Mouse (Mus musculus): ENCODE results near the gene Rpl28.
"Not testable (repeated sequence)": the region's sequence is repeated elsewhere in the genome, so short reads cannot be mapped to it uniquely, and the experiment has no call there.

Rpl28 gene

GRCm38 (mm10) chr7:4783667-4784268 lies 8.9 kb upstream of the Rpl28 start:
- DNase-seq = peak; percentile 80 to 87

- DNase-seq = peak; percentile 82 to 83
Measured at GRCm38 (mm10) chr7:4788499-4789435, 3.9 kb upstream of the Rpl28 start.

GRCm38 (mm10) chr7:4789436-4789935 lies 3.2 kb upstream of the Rpl28 start, which contains the start of gene Tmem238:
Gene Tmem238 (minus strand): TSS chr7:4789656.
- peak in 1 of 2 experiments; percentile 87 for DNase-seq

GRCm38 (mm10) chr7:4793248-4793647 lies 574 bp downstream of the Rpl28 start:
- not testable (repeated sequence) for DNase-seq

GRCm38 (mm10) chr7:4793674-4794073 lies 1.0 kb downstream of the Rpl28 start:
- no peak for DNase-seq

GRCm38 (mm10) chr7:4794631-4795168 lies 2.0 kb downstream of the Rpl28 start:
- DNase-seq = no peak

- DNase-seq = peak; percentile 40 to 47
Measured at GRCm38 (mm10) chr7:4795767-4796433, 3.2 kb downstream of the Rpl28 start.

GRCm38 (mm10) chr7:4802247-4802646 lies 9.6 kb downstream of the Rpl28 start:
- no peak for DNase-seq

- peak in 1 of 2 experiments; percentile 51 for DNase-seq
Measured at GRCm38 (mm10) chr7:4806716-4807115, 14.0 kb downstream of the Rpl28 start.

GRCm38 (mm10) chr7:4811131-4811530 lies 18.5 kb downstream of the Rpl28 start:
- DNase-seq = not testable (repeated sequence)

- DNase-seq = no peak
Measured at GRCm38 (mm10) chr7:4811842-4812302, 19.2 kb downstream of the Rpl28 start.

- DNase-seq = peak; percentile 98
Measured at GRCm38 (mm10) chr7:4812303-4813104, 19.8 kb downstream of the Rpl28 start, which contains the start of gene Ube2s. Gene Ube2s (minus strand): TSS chr7:4812590.

GRCm38 (mm10) chr7:4813105-4813791 lies 20.6 kb downstream of the Rpl28 start:
- DNase-seq = peak in 1 of 2 experiments; percentile 32

GRCm38 (mm10) chr7:4816559-4816958 lies 23.9 kb downstream of the Rpl28 start:
- no peak for DNase-seq

GRCm38 (mm10) chr7:4820925-4821324 lies 28.3 kb downstream of the Rpl28 start:
- not testable (repeated sequence) for DNase-seq

- DNase-seq = no peak
Measured at GRCm38 (mm10) chr7:4821690-4822089, 29.0 kb downstream of the Rpl28 start.

GRCm38 (mm10) chr7:4822162-4822907 lies 29.7 kb downstream of the Rpl28 start:
- DNase-seq = no peak

- no peak for DNase-seq
Measured at GRCm38 (mm10) chr7:4825365-4825764, 32.7 kb downstream of the Rpl28 start.

GRCm38 (mm10) chr7:4830476-4830875 lies 37.8 kb downstream of the Rpl28 start:
- DNase-seq = no peak

GRCm38 (mm10) chr7:4835631-4836327 lies 43.1 kb downstream of the Rpl28 start:
- DNase-seq = no peak
